Mouse (Mus musculus): Measurements from ENCODE around the gene Gm45716. TPM values are rescaled to one million over a fixed set of nuclear protein-coding genes. Genes with fewer than 3 reads are reported as not detected.
A peak's percentile ranks its signal among the peaks of the same experiment; 100 is the strongest.

The Gm45716 gene
- total RNA-seq, 4 experiments from 2014 or later, result 6.1 to 6.5 (median 6.4) TPM

DNA sequence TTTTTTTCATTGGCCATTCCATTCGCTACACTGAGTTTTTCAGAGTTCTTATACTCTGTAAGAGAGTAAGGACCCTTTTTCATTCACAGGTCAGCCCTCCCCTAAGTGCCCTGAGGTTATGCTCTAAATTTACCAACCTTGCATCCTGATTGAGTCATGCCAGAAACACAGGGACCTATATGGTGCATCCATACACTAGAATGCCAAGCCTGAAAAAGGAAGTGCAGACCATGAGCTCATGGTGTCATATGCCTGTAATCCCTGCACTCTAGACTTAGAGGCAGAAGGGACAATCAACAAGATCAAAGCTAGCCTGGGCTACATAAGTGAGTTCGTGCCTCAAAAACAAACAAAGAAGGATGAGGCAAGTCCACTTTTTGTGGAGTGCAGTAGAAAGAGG is 13.3 kb downstream of the Gm45716 start:
- DNase-seq (ENCODE audit: low spot score in 2 of 2), result no peak

DNA sequence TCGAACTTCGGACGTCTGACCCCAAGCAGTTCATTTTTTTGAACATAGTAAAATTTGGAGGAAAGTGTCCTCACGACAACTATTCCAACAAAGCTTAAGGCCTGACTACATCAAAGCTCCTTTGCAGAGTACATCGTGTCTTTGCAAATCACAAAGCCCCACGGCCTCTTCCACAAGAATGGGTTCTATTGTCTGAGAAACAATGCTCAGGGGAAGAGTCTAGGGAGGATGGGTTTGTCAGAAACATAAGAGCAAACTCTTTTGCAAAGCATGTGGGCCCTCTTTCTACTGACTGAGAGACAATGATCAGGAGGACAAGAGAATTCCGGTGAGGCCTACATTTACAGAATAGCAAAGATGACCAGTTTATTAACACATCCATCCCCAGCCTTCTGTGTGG is 26.8 kb downstream of the Gm45716 start:
- DNase-seq (ENCODE audit: low spot score in 2 of 2), result no peak

- DNase-seq (ENCODE audit: low spot score in 2 of 2), result no peak
Observed at GRCm38 (mm10) chr11:90220022-90220645, 32.7 kb downstream of the Gm45716 start.

DNA sequence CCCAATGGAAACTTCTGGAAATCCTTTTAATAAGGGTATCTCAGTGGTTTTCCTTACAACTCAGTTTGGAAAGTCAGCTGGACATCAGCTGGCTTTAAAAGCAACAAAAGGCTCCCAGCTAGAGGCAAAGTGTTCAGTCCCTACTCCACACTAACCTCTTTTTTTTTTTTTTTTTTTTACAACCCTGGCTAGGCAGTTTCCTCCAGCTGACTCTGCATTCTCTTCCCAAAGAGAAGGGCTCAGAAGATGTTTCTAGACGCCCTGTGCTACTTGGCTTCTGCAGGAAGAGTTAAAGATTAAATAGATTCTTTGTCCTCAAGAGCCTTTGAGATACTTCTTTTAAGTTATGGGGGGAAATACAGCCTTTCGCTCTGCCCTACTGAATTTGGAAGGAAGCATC is 33.3 kb downstream of the Gm45716 start:
- DNase-seq (ENCODE audit: low spot score in 2 of 2), result no peak

GRCm38 (mm10) chr11:90224914-90225470 is 37.5 kb downstream of the Gm45716 start:
- DNase-seq (ENCODE audit: low spot score in 2 of 2), result no peak

DNA sequence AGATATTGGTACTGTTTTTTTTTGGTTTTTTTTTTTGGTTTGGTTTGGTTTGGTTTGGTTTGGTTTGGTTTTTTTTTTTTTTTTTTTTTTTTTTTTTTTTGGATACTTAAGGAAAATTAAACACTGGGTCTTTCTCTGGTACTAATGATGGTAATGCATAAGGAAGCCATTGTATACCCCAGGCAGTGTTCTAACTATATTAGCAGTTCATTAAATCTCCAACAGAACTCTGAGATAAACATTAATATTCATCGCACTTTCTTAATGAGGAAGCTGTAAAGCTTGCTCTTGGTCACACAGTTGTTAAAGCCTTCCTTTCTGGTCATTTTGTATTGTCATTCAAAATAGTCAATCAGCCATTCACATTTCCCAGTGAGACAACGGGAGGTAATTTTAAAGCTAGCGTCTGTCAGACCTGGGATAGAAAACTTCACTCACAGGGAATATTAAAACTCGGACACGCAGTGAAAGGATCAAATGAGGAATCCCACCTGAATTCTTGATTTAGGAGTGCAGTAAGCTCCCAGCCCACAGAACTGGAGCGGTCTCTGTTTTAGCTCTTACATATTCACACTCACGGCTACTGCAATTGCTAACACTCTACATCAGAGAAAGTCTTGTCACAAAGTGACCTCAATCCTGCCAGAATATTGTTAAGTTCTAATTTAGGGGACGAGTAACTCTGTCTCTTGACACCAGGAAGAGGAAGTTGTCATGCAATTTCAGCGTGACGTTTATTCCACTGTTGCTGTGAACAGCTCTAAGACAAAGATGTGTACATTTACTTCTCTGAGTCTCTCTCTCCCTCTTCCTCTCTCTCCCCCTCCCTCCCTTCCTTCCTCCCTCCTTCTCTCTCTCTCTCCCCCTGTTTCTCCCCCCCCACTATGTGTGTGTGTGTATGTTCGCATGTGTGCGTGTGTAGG is 39.8 kb downstream of the Gm45716 start:
- no peak for DNase-seq (ENCODE audit: low spot score in 2 of 2)

- no peak for DNase-seq (ENCODE audit: low spot score in 2 of 2)
Observed at GRCm38 (mm10) chr11:90228251-90228949, 40.9 kb downstream of the Gm45716 start.

GRCm38 (mm10) chr11:90229800-90230199 is 42.3 kb downstream of the Gm45716 start:
- no peak for DNase-seq (ENCODE audit: low spot score in 2 of 2)

GRCm38 (mm10) chr11:90230671-90231070 is 43.2 kb downstream of the Gm45716 start:
- no peak for DNase-seq (ENCODE audit: low spot score in 2 of 2)

DNA sequence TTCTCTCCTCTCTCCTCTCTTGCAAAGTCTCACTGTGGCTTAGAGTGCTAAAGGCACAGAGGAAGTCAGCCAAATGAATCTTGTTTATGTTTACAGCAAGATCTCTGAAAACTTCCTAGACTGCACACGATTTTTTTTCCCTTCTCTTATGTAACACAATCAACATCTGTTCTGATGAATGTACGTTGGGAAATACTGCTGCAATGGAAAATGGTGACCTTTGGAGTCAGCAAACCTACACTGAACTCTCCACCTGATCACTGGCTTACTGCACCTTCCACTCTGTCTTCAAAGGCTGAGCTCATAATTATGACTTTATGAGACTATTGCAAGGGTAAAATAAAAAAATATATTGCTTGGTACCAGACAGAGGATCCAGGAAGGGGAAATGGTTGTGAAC is 44.1 kb downstream of the Gm45716 start:
- DNase-seq (ENCODE audit: low spot score in 2 of 2), result no peak

DNA sequence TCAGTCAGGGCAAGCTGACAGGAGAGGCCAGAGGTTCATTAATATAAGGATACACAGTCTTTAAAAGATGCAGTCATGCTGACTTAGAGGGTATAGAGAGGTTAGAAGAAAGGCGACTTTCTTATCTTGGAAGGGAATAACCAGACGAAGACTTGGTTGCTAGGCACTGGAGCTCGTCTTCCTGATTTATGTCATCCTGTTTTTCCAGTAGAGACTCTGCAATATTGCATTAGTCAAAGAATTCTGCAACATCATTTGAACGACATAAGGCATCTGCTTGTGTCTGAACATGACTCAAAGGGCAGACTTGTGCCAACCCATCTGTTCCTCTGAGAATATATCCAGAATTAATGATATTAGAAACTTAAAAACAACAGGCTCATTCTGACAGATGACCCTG is 45.2 kb downstream of the Gm45716 start:
- peak; percentile 60 to 70 for DNase-seq (ENCODE audit: low spot score in 2 of 2)

- DNase-seq (ENCODE audit: low spot score in 2 of 2), result no peak
Observed at GRCm38 (mm10) chr11:90235221-90235620, 47.7 kb downstream of the Gm45716 start.

DNA sequence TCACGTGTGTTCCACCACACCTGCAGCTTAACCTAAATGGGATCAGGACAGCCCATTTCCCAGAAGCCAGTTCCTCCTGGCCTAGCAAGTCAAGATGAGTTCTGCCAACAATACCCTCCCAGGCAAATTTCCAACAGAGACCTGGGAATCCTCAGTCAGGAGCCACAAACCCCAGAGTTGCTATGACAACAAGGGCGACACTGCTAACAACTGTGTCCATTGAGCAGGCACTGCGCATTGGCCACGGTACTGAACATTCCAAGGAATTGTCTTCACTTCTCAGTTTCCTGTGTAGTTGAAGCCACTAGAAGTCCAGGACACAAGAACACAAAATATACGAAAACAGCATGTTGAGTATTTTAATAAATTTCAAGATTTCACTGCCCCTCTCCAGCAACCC is 50.1 kb downstream of the Gm45716 start:
- no peak for DNase-seq (ENCODE audit: low spot score in 2 of 2)

DNA sequence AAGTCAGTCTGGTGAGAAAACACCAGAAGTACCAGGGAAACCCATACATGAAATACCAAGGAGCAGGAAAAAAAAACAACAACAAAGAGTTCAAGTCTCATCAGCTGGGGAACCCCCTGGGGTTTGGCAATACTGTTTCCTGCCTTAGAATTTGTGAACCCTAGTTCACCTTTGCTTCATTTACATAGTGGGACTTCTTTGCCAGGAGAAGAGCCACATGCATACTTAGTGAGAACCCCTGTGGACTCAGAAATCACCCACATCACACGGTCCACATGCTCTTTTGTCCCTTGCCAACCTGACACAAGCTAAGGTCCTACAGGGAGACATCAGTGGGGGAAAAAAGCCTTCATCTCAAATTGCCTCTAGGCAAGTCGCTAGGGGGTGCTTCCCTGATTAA is 51.2 kb downstream of the Gm45716 start:
- no peak for DNase-seq (ENCODE audit: low spot score in 2 of 2)

GRCm38 (mm10) chr11:90240652-90241330 is 53.3 kb downstream of the Gm45716 start:
- DNase-seq (ENCODE audit: low spot score in 2 of 2), result no peak

DNA sequence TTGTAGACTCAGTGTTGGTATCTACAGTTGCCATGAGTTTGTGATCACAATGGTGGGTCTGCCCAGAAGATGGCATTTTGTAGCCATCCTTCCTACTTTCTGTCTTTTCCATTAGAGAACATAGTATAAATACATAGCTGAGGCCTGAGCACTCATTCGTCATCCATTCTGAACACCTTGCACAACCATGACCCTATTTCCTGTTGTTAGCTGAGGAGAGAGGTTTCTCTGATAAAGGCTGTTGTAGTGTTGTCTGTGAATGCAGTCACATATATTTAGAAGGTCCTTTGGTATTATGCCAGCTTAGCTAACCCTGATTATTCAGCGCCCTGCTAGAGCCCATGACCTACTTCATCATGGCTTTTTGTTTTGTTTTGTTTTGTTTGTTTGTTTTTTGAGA is 54.4 kb downstream of the Gm45716 start:
- DNase-seq (ENCODE audit: low spot score in 2 of 2), result no peak

- DNase-seq (ENCODE audit: low spot score in 2 of 2), result no peak
Observed at GRCm38 (mm10) chr11:90243300-90243699, 55.8 kb downstream of the Gm45716 start.

DNA sequence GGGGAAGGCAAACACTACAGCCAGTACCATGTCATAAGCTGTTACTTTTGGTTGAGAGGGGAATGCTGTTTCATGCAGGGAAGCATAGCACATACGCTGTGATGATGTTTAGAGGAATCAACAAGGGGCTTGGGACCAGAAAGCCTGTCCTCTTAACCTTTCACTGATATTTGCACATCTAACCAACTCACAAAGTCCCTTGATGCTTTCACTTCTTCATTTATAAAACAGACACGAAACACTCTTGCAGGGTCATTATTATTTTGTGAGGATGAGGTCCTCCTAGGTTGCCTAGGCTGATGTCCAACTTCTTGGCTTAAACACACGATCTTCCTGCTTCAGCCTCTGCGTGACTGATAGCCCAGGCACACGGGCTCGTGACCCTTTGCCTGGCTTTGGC is 58.1 kb downstream of the Gm45716 start:
- DNase-seq (ENCODE audit: low spot score in 2 of 2), result no peak

- DNase-seq (ENCODE audit: low spot score in 2 of 2), result no peak
Observed at GRCm38 (mm10) chr11:90246676-90247075, 59.2 kb downstream of the Gm45716 start.

GRCm38 (mm10) chr11:90247793-90248192 is 60.3 kb downstream of the Gm45716 start:
- no peak for DNase-seq (ENCODE audit: low spot score in 2 of 2)

DNA sequence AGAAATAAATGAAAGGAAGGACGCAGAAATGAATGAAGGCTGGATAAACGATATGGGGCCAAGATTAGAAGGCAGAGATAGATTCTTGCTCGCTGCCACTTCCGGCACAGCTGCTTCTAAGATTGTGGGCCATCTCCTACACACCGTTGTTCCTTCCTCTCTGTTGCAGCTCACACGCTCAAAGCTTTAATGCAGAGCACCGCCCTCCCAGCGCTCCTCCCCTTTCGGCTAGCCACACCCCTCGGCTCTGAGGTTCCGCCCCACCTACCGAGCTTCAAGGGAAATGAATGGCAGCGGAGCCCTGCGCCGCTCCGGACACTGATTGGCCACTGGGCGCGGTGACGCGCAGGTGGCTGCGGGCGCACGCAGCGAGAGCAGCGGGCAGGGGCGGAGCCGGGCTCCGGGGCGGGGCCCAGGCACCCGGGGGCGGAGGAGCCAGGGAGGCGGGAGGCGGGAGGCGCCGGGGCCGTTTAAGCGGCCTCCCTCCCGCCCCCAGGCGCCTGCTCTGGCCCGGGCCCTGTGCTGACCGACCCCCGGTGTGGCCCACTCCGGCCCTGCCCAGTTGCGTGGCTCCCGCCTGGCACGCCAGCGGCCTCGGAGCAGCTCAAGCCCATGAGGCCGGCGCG is 61.7 kb downstream of the Gm45716 start, which contains the start of gene Mmd:
Gene Mmd, plus strand, starts transcription at position 432 of the 626 bp plus-strand sequence.
- DNase-seq (ENCODE audit: low spot score in 2 of 2), result peak; percentile 97 to 98
